Mouse (Mus musculus) liver, embryonic 14.5 days (tissue): Measurements from ENCODE around the gene Ptprs. TPM values are rescaled to one million over a fixed set of nuclear protein-coding genes. Genes with fewer than 3 reads are reported as not detected.

Experiments
- ATAC-seq: fragments of 200-750 bp; cut with Nextera tagmentation; 2 replicates; pipeline ENCODE4 v1.8.0; 2017; ENCODE audit warnings: moderate number of reproducible peaks, mild to moderate bottlenecking, moderate library complexity; ENCODE audit not compliant: insufficient read depth
- DNase-seq, 3 experiments: peaks; one replicate each; pipeline ENCODE4 v3.0.0-alpha.2; 2012 to 2013; ENCODE audit warnings: low read depth in 3 of 3, low spot score in 3 of 3
- H3K27ac ChIP-seq: fragments of 300-500 bp; sonication (generic); 2 replicates; pipeline ENCODE4 v1.5.1; 2014; ENCODE audit warnings: moderate library complexity, mild to moderate bottlenecking, control low read depth, inconsistent platforms
- H3K27me3 ChIP-seq: fragments of 300-500 bp; sonication (generic); 2 replicates; pipeline ENCODE4 v1.6.1; 2014; ENCODE audit warnings: mild to moderate bottlenecking, low read length, moderate library complexity; ENCODE audit not compliant: control insufficient read depth, insufficient read depth
- H3K36me3 ChIP-seq: fragments of 300-500 bp; sonication (generic); replicated peaks from 2 replicates; pipeline ENCODE4 v1.6.1; 2014; ENCODE audit warnings: low read depth; ENCODE audit not compliant: control insufficient read depth, insufficient read depth
- H3K4me1 ChIP-seq, 2 experiments: fragments of 200-500 bp in 1 of 2; fragments of 300-500 bp in 1 of 2; sonication (generic) in 1 of 2; replicated peaks; 2 replicates each; pipeline ENCODE4 v1.6.1; 2012 to 2014; ENCODE audit warnings: antibody characterized with exemption in 1 of 2, inconsistent platforms in 1 of 2, low read length in 1 of 2; ENCODE audit not compliant: control insufficient read depth in 2 of 2, insufficient read depth in 2 of 2
- H3K4me2 ChIP-seq: fragments of 300-500 bp; sonication (generic); 2 replicates; pipeline ENCODE4 v1.6.1; 2014; ENCODE audit warnings: low read depth, mild to moderate bottlenecking, control low read depth, moderate library complexity
- H3K4me3 ChIP-seq, 2 experiments: fragments of 200-500 bp in 1 of 2; fragments of 300-500 bp in 1 of 2; sonication (generic) in 1 of 2; 2 replicates each; pipeline ENCODE4 v1.5.1; 2012 to 2014; ENCODE audit warnings: low read depth in 2 of 2, low read length in 2 of 2, mild to moderate bottlenecking in 2 of 2, control low read depth in 1 of 2, inconsistent platforms in 1 of 2, moderate library complexity in 1 of 2; ENCODE audit not compliant: insufficient read depth in 1 of 2
- H3K9ac ChIP-seq: fragments of 300-500 bp; sonication (generic); replicated peaks from 2 replicates; pipeline ENCODE4 v1.6.1; 2014; ENCODE audit warnings: mild to moderate bottlenecking, control low read depth, moderate library complexity
- H3K9me3 ChIP-seq: fragments of 300-500 bp; sonication (generic); 2 replicates; pipeline ENCODE4 v1.6.1; 2016; ENCODE audit warnings: low read length, mixed read lengths; ENCODE audit not compliant: control insufficient read depth
- CTCF ChIP-seq: IDR thresholded peaks from 2 replicates; pipeline ENCODE4 v1.5.1; 2016; ENCODE audit warnings: antibody characterized with exemption, low read depth, control low read depth
- EP300 ChIP-seq: IDR thresholded peaks from 2 replicates; pipeline ENCODE4 v1.6.1; 2016; ENCODE audit warnings: antibody characterized with exemption, low read depth
- WGBS: fragments of 180-500 bp; shearing (Covaris S2); extraction: QIAGEN DNeasy Blood & Tissue Kit; methylation state at CpG from one replicate; pipeline ENCODE4 v1.1.7; 2014; ENCODE audit not compliant: insufficient replicate concordance; 5-methylcytosine and 5-hydroxymethylcytosine counted together
- microRNA-seq: library from miRNA; unstranded; fragments of <30 nt; microRNA quantifications from one replicate; pipeline ENCODE4, GENCODE M21; 2016
- polyA plus RNA-seq, 2 experiments: library from polyadenylated mRNA; depleted of rRNA in 1 of 2; stranded (reverse) in 1 of 2; unstranded in 1 of 2; fragments of >200 nt; fragmentation: Nextera tagmentation in 1 of 2; extraction: Ambion mirVana in 1 of 2; gene quantifications; 2 replicates each; pipeline versions ENCODE4 v1.2.1 to v1.2.3; 2012 to 2014

Gene Ptprs
- polyA plus RNA-seq, 2 experiments, result 3.8 to 17.7 TPM

DNA sequence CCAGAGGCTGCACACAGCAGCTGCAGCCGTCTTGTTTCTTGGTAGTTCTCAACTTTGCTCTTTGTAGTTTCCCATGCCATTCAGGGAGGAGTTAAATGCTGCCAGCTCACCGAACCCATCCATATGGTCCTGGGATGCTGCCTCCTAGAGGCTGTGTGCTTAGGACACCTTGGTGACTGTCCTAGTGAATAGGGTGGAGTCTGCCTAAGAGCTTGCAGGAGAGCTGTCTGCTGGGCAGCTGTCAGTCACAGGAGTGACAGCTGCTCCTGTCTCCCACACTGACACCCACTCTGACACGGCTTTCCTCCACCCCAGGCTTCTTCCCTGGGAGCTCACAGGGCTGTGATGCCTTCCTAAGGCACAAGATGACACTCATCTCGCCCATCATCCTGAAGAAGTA, 104.2 kb downstream of the Ptprs start:
- Histone ChIP-seq H3K9me3 (no peaks in the 10 kb centered on the region), H3K36me3 (no peaks in the 10 kb centered on the region), H3K4me3 (no peak overlapping the region), H3K9ac (no peak overlapping the region), H3K27ac (no peak overlapping the region), H3K4me1 (no peaks in the 10 kb centered on the region; a peak in 1 of 4 replicates), H3K27me3 (no peaks in the 10 kb centered on the region), H3K4me2 (no peak overlapping the region)
- DNase-seq (no peak), ATAC-seq (no peak)
- TF ChIP-seq EP300, result no peak
- peak; percentile 36; the same call in 1 of the 2 replicates for TF ChIP-seq CTCF
- whole genome bisulfite sequencing, result 64% methylated on average over 4 of the region's 4 CpGs

DNA sequence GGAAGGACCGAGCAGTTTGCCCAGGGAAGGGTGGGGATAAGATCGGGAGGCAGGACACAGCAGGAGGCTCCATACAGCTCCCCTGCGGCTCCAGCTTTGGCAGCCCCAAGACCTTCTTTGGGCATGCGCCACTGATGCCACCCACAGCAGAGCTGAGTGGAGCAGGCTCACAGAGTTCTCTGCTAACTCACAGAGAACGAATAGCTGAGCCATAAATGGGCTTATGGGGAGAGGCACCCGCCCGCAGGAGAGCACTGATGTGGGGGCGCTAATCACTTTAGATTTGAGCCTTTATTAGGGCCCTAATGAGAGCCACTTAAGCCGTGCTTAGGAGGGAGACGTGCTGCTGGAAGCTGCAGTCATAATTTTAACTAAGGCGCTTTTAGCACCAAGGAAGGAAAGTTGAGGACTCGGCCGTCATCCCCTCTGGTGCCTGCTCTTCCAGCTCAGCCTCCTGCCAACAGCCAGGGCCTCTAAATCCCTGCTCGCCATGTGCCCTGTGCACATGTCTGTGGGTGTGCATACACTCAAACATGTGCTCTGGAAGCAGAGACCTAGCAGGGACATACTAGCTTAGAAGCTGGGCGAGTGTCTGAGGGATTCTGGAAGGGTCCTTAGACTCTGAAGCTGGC, 105.1 kb downstream of the Ptprs start:
- peaks cover 0 to 3% of the 10 kb centered on the region in 2 experiments; a peak in 2 of 4 replicates for H3K4me1 ChIP-seq
- no peaks in the 10 kb centered on the region for H3K27me3 ChIP-seq
- no peak overlapping the region for H3K4me2 ChIP-seq
- DNase-seq (no peak), ATAC-seq (no peak)
- H3K36me3 ChIP-seq, result no peaks in the 10 kb centered on the region
- no peak overlapping the region for H3K9ac ChIP-seq
- H3K27ac ChIP-seq, result no peak overlapping the region
- no peak overlapping the region for H3K4me3 ChIP-seq
- no peaks in the 10 kb centered on the region for H3K9me3 ChIP-seq
- 78% methylated on average over 15 of the region's 15 CpGs for WGBS
- TF ChIP-seq EP300 (no peak), CTCF (no peak)

GRCm38 (mm10) chr17:56370090-56370489, 106.2 kb downstream of the Ptprs start:
- TF ChIP-seq CTCF (no peak), EP300 (no peak)
- Histone ChIP-seq H3K9me3 (no peaks in the 10 kb centered on the region), H3K36me3 (no peaks in the 10 kb centered on the region), H3K4me2 (no peak overlapping the region), H3K9ac (no peak overlapping the region), H3K4me1 (peaks cover 0 to 5% of the 10 kb centered on the region in 2 experiments; a peak in 2 of 4 replicates), H3K27me3 (no peaks in the 10 kb centered on the region), H3K27ac (no peak overlapping the region), H3K4me3 (no peak overlapping the region)
- ATAC-seq (no peak), DNase-seq (no peak)
- WGBS, result 80% methylated on average over 3 of the region's 3 CpGs

GRCm38 (mm10) chr17:56368291-56368790, 107.9 kb downstream of the Ptprs start:
- peaks cover 0 to 5% of the 10 kb centered on the region in 2 experiments; a peak in 1 of 4 replicates for H3K4me1 ChIP-seq
- no peak overlapping the region for H3K4me3 ChIP-seq
- H3K27ac ChIP-seq, result no peak overlapping the region
- no peak overlapping the region for H3K4me2 ChIP-seq
- WGBS, result 79% methylated on average over 6 of the region's 6 CpGs
- H3K9me3 ChIP-seq, result no peaks in the 10 kb centered on the region
- H3K36me3 ChIP-seq, result no peaks in the 10 kb centered on the region
- no peaks in the 10 kb centered on the region for H3K27me3 ChIP-seq
- DNase-seq (no peak), ATAC-seq (no peak)
- TF ChIP-seq EP300 (no peak), CTCF (no peak)
- no peak overlapping the region for H3K9ac ChIP-seq

DNA sequence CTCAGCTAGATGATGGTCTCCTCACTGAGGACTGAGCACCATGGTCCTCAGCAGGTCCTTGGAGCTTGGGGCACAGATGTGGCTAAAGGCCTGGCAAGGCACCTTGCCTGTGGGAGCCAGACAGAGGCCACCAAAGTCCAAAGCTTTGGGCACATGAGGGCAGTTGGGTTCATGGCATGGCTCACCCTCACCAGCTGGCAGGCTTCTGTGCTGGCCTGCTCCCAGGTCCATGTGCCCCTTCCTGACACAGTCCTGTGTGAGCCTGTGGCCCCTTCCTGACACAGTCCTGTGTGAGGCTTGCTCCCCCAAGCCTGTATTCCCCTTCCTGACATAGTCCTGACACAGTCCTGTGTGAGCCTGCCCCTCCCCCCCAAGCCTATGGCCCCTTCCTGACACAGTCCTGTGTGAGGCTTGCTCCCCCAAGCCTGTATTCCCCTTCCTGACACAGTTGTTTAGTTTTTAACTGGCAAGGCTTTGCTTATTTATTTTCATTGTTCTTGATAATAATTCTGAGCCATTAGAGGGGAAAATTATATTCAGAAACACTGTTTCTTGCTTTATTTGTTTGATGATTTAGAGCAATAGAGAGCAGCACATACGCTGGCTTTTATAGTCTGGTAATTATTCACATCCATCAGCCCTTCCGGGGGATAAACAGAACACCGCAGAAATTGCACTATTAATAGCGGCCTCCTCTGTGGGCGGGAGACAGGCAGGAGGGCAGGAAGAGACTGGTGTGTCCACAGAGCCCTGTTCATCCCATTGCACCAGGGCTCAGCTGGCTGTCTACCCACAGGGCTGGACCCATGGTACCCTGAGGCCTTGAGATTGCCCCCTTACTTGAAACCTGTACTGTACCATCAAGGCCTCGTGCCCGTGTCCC, 110.3 kb downstream of the Ptprs start:
- TF ChIP-seq EP300 (no peak), CTCF (no peak)

More for the DNA sequence above, 110.3 kb downstream of the Ptprs start:
- Histone ChIP-seq H3K9ac (no peak overlapping the region), H3K36me3 (no peaks in the 10 kb centered on the region), H3K4me3 (no peak overlapping the region), H3K27ac (no peak overlapping the region), H3K9me3 (no peaks in the 10 kb centered on the region), H3K4me1 (peaks cover 0 to 5% of the 10 kb centered on the region in 2 experiments; a peak in 1 of 4 replicates), H3K27me3 (no peaks in the 10 kb centered on the region), H3K4me2 (no peak overlapping the region)
- 50% methylated on average over 7 of the region's 7 CpGs for WGBS
- ATAC-seq, result peak; percentile 19; the same call in 1 of the 2 replicates
- no peak for DNase-seq

Small RNA genes within 50 kb of the gene (microRNA-seq; reads per million reads assigned to microRNA genes)
- not detected for gene Mir6977

Other genes with a start within 250 kb of the Ptprs start
- gene Fem1a, start 219.7 kb downstream of the Ptprs start, polyA plus RNA-seq (2012; rRNA removed), result 5.6 and 5.8 TPM in 2 replicates
- 4.9 and 5.8 TPM in 2 replicates for gene Fem1a, start 219.7 kb downstream of the Ptprs start, polyA plus RNA-seq (2014; fragmentation: Nextera tagmentation; extraction: Ambion mirVana)
- 4.9 and 6.8 TPM in 2 replicates for gene Ticam1, start 199.7 kb downstream of the Ptprs start, polyA plus RNA-seq (2012; rRNA removed)
- gene Ticam1, start 199.7 kb downstream of the Ptprs start, polyA plus RNA-seq (2014; fragmentation: Nextera tagmentation; extraction: Ambion mirVana), result 3.4 and 3.8 TPM in 2 replicates
- gene Plin3, start 183.6 kb downstream of the Ptprs start, polyA plus RNA-seq (2012; rRNA removed), result 7.4 and 9.2 TPM in 2 replicates
- 24.2 and 27.2 TPM in 2 replicates for gene Plin3, start 183.6 kb downstream of the Ptprs start, polyA plus RNA-seq (2014; fragmentation: Nextera tagmentation; extraction: Ambion mirVana)
- gene Arrdc5, start 176.2 kb downstream of the Ptprs start, polyA plus RNA-seq (2012; rRNA removed), result not detected in 2 replicates
- not detected in 2 replicates for gene Arrdc5, start 176.2 kb downstream of the Ptprs start, polyA plus RNA-seq (2014; fragmentation: Nextera tagmentation; extraction: Ambion mirVana)
- gene Uhrf1, start 173.2 kb downstream of the Ptprs start, polyA plus RNA-seq (2012; rRNA removed), result 72.6 and 86.2 TPM in 2 replicates
- gene Uhrf1, start 173.2 kb downstream of the Ptprs start, polyA plus RNA-seq (2014; fragmentation: Nextera tagmentation; extraction: Ambion mirVana), result 76.0 and 90.8 TPM in 2 replicates
- 4.2 and 4.6 TPM in 2 replicates for gene Kdm4b, start 150.4 kb downstream of the Ptprs start, polyA plus RNA-seq (2012; rRNA removed)
- gene Kdm4b, start 150.4 kb downstream of the Ptprs start, polyA plus RNA-seq (2014; fragmentation: Nextera tagmentation; extraction: Ambion mirVana), result 4.5 and 6.3 TPM in 2 replicates
- gene Znrf4, start 35.9 kb upstream of the Ptprs start, polyA plus RNA-seq (2012; rRNA removed), result not detected in 2 replicates
- gene Znrf4, start 35.9 kb upstream of the Ptprs start, polyA plus RNA-seq (2014; fragmentation: Nextera tagmentation; extraction: Ambion mirVana), result not detected in 2 replicates
- gene Gm20219, start 77.9 kb upstream of the Ptprs start, polyA plus RNA-seq (2012; rRNA removed), result 0.17 and 0.22 TPM in 2 replicates
- gene Gm20219, start 77.9 kb upstream of the Ptprs start, polyA plus RNA-seq (2014; fragmentation: Nextera tagmentation; extraction: Ambion mirVana), result 0.14 TPM in 1 of 2 replicates, not detected in the other
- gene Safb2, start 108.1 kb upstream of the Ptprs start, polyA plus RNA-seq (2012; rRNA removed), result 21.4 and 40.2 TPM in 2 replicates
- gene Safb2, start 108.1 kb upstream of the Ptprs start, polyA plus RNA-seq (2014; fragmentation: Nextera tagmentation; extraction: Ambion mirVana), result 16.8 and 20.0 TPM in 2 replicates
- gene Safb, start 108.3 kb upstream of the Ptprs start, polyA plus RNA-seq (2012; rRNA removed), result 26.5 and 47.3 TPM in 2 replicates
- 22.1 and 27.1 TPM in 2 replicates for gene Safb, start 108.3 kb upstream of the Ptprs start, polyA plus RNA-seq (2014; fragmentation: Nextera tagmentation; extraction: Ambion mirVana)
- gene 2410015M20Rik, start 133.3 kb upstream of the Ptprs start, polyA plus RNA-seq (2012; rRNA removed), result 53.4 and 84.4 TPM in 2 replicates
- 183 and 186 TPM in 2 replicates for gene 2410015M20Rik, start 133.3 kb upstream of the Ptprs start, polyA plus RNA-seq (2014; fragmentation: Nextera tagmentation; extraction: Ambion mirVana)
- gene Rpl36, start 136.9 kb upstream of the Ptprs start, polyA plus RNA-seq (2012; rRNA removed), result 1,839 and 1,886 TPM in 2 replicates
- gene Rpl36, start 136.9 kb upstream of the Ptprs start, polyA plus RNA-seq (2014; fragmentation: Nextera tagmentation; extraction: Ambion mirVana), result 1,322 and 1,328 TPM in 2 replicates
- gene Lonp1, start 150.4 kb upstream of the Ptprs start, polyA plus RNA-seq (2012; rRNA removed), result 38.5 and 46.3 TPM in 2 replicates
- 28.8 and 36.9 TPM in 2 replicates for gene Lonp1, start 150.4 kb upstream of the Ptprs start, polyA plus RNA-seq (2014; fragmentation: Nextera tagmentation; extraction: Ambion mirVana)
- gene Catsperd, start 151.7 kb upstream of the Ptprs start, polyA plus RNA-seq (2012; rRNA removed), result 0.33 and 0.45 TPM in 2 replicates
- gene Catsperd, start 151.7 kb upstream of the Ptprs start, polyA plus RNA-seq (2014; fragmentation: Nextera tagmentation; extraction: Ambion mirVana), result 0.39 and 0.54 TPM in 2 replicates
- 40.9 and 42.9 TPM in 2 replicates for gene Ranbp3, start 196.8 kb upstream of the Ptprs start, polyA plus RNA-seq (2012; rRNA removed)
- 34.2 and 37.2 TPM in 2 replicates for gene Ranbp3, start 196.8 kb upstream of the Ptprs start, polyA plus RNA-seq (2014; fragmentation: Nextera tagmentation; extraction: Ambion mirVana)
- 119 and 215 TPM in 2 replicates for gene Ndufa11, start 241.3 kb upstream of the Ptprs start, polyA plus RNA-seq (2012; rRNA removed)
- 276 and 284 TPM in 2 replicates for gene Ndufa11, start 241.3 kb upstream of the Ptprs start, polyA plus RNA-seq (2014; fragmentation: Nextera tagmentation; extraction: Ambion mirVana)
- 2.8 and 3.3 TPM in 2 replicates for gene Vmac, start 241.5 kb upstream of the Ptprs start, polyA plus RNA-seq (2012; rRNA removed)
- gene Vmac, start 241.5 kb upstream of the Ptprs start, polyA plus RNA-seq (2014; fragmentation: Nextera tagmentation; extraction: Ambion mirVana), result 3.1 and 3.2 TPM in 2 replicates